Mouse (Mus musculus): Measurements from ENCODE around the gene Igfl3. TPM values are rescaled to one million over a fixed set of nuclear protein-coding genes. Genes with fewer than 3 reads are reported as not detected.
A peak's percentile ranks its signal among the peaks of the same experiment; 100 is the strongest.

The Igfl3 gene
- not detected for total RNA-seq (2021)
- long read RNA-seq, experiment 1 = 0 reads
- long read RNA-seq, experiment 2 = 0 reads

DNA sequence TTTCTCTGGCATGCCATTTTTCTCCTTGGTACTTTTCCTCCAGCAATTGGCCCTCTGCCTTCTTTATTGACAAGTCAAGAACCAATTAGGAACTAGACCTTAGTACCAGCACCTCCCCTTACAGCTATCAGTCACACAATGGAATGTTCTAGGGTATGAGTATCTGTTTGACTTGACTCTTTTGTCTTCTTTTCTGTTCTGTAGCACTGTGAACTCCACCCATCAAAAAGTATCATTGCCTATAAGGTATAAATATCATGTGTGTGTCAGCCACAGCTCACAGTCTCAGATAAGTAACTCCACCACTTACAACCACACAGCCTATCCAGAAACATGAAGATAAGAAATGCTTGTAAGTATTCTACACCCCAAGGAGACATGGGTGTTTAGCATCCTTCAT lies at the start of gene Igfl3:
Igfl3 (plus strand) TSS at position 301 of the 400 bp plus-strand sequence.
- DNase-seq (ENCODE audit: low spot score in 2 of 2) = no peak

DNA sequence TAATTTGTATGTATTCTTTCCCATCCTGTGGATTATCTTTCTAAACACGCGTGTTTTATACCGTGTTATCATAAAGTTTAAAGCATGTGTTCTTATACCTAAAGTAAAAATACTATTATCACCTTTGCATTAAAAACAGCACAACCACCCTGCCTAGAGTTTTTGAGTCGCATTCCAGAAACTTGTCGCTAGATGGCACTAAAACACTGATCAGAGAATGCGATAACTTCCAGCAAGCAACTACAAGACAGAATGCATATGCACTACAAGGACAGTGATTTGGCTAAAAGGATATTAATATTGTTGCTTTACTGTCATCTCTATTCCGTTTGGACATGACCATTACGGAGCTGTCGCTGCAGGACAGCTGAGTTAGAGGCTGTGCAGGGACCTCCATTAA lies 34.6 kb downstream of the Igfl3 start:
- DNase-seq (ENCODE audit: low spot score in 2 of 2) = peak in 1 of 2 experiments; percentile 6

DNA sequence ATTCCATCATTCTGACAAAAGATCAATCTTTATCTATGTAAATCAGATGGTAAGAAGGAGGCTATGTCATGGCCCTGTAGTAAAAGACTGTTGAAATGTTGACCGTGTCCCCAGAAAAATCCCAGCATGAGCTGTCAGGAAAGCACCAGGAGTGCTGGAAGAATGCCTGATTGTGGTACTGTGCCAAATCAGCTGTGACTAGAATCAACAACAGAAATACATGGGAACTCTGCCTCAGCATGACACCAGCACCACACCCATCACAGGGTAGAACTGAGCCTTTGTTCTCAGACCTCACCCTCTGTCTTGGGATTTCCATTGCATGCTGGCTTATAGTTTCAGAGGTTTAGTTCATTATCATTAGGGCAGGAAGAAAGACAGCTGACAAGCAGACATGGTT lies 38.4 kb downstream of the Igfl3 start:
- DNase-seq (ENCODE audit: low spot score in 2 of 2) = no peak

Other genes with a start within 250 kb of the Igfl3 start
- not detected for gene Ceacam11, start 204.4 kb upstream of the Igfl3 start, total RNA-seq (2021)
- not detected for gene Ceacam13, start 166.6 kb upstream of the Igfl3 start, total RNA-seq (2021)
- gene Ceacam12, start 110.6 kb upstream of the Igfl3 start, total RNA-seq (2021) = not detected
- not detected for gene Mill1, start 68.9 kb downstream of the Igfl3 start, total RNA-seq (2021)
- gene Psg18, start 178.5 kb downstream of the Igfl3 start, total RNA-seq (2021) = not detected

Data from adrenal gland, adult 18-20 months (tissue).